Mouse (Mus musculus) small intestine, adult 2 months (tissue): ENCODE results near the gene Tfam. TPM values are rescaled to one million over a fixed set of nuclear protein-coding genes. Genes with fewer than 3 reads are reported as not detected.

ENCODE experiments used
- H3K27ac ChIP-seq: fragments of 200-500 bp; 2 replicates; pipeline ENCODE4 v1.5.1; 2012; ENCODE audit warnings: low read depth, low read length, control low read depth, inconsistent platforms; ENCODE audit not compliant: insufficient read depth
- H3K27me3 ChIP-seq: fragments of 200-500 bp; 2 replicates; pipeline ENCODE4 v1.6.1; 2012; ENCODE audit warnings: mild to moderate bottlenecking, moderate library complexity, low read length, inconsistent platforms; ENCODE audit not compliant: control insufficient read depth, insufficient read depth
- H3K36me3 ChIP-seq: fragments of 200-500 bp; 2 replicates; pipeline ENCODE4 v1.6.1; 2012; ENCODE audit warnings: mild to moderate bottlenecking, low read length, control low read depth, inconsistent platforms; ENCODE audit not compliant: control insufficient read depth, insufficient read depth
- H3K4me1 ChIP-seq: fragments of 200-500 bp; 2 replicates; pipeline ENCODE4 v1.6.1; 2012; ENCODE audit warnings: low read length, inconsistent platforms, mixed read lengths; ENCODE audit not compliant: control insufficient read depth, insufficient read depth, insufficient read length
- H3K4me3 ChIP-seq: fragments of 200-500 bp; 2 replicates; pipeline ENCODE4 v1.5.1; 2012; ENCODE audit warnings: low read depth, mild to moderate bottlenecking, control low read depth, inconsistent platforms, low read length, moderate library complexity
- CTCF ChIP-seq: fragments of 200-500 bp; IDR thresholded peaks from 2 replicates; pipeline ENCODE4 v1.5.1; 2012; ENCODE audit warnings: low read depth, mild to moderate bottlenecking, control low read depth, inconsistent platforms, low read length, moderate library complexity, mixed read lengths; ENCODE audit not compliant: insufficient replicate concordance, insufficient read length; ENCODE audit errors: extremely low read depth
- POLR2A ChIP-seq: fragments of 200-500 bp; IDR thresholded peaks from 2 replicates; pipeline ENCODE4 v1.6.1; 2012; ENCODE audit warnings: low read depth, mild to moderate bottlenecking, control low read depth, inconsistent platforms, low read length, moderate library complexity
- WGBS: fragments of 180-500 bp; shearing (Covaris S2); methylation state at CpG from one replicate; pipeline ENCODE4 v1.1.7; 2018; 5-methylcytosine and 5-hydroxymethylcytosine counted together
- polyA plus RNA-seq: library from polyadenylated mRNA; depleted of rRNA; stranded (reverse); fragments of >200 nt; gene quantifications from 2 replicates; pipeline ENCODE4 v1.2.3, GENCODE M21; 2012

Gene Tfam
- polyA plus RNA-seq, 1 experiment, result 4.7 TPM

DNA sequence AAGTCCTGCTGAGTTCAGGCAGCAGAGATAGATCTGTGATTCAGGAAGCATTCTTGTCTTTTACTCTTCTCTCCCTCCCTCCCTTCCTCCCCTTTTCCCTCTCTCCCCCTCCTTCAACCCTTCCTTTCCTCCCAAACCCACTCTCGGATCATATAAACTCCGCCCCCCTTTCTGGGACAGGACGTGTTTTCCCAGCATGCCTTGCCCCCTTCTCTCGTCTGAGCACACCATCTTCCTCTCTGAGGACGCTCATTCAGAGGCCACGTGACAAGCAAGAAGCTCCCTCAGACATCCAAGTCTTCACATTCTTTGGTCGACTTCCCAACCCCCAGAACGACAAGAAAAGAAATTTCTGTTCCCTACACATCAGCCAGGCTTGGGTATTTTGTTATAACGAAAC lies 42.6 kb downstream of the Tfam start:
- 44% methylated on average over 9 of the region's 9 CpGs for WGBS

DNA sequence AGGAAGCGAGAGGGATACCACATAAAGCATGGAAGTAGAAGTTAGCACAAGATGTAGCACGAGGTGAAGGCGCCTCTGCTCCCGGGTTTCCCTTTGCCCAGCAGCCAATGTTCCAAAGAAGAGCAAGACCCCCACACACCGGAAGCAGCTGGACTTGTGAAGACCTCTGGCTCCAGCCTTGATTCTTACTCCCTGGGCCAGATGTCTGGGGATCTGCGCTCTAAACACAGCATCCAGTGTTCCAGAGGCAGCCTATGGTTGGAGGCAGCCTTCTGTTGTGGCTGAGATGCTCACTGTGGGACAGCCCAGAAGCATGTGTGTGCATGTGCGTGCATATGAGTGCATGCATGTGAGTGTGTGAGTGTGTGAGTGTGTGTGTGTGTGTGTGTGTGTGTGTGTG lies 43.4 kb downstream of the Tfam start:
- 84% methylated on average over 7 of the region's 7 CpGs for WGBS
- Histone ChIP-seq H3K4me1 (peaks cover 9% of the 10 kb centered on the region; the same call in 1 of the 2 replicates), H3K4me3 (no peak overlapping the region), H3K36me3 (no peaks in the 10 kb centered on the region), H3K27ac (no peak overlapping the region), H3K27me3 (no peaks in the 10 kb centered on the region)
- TF ChIP-seq POLR2A (no peak), CTCF (no peak)

More for the DNA sequence above, 42.6 kb downstream of the Tfam start:
- TF ChIP-seq POLR2A (no peak), CTCF (no peak)
- Histone ChIP-seq H3K4me1 (peaks cover 9% of the 10 kb centered on the region; the same call in 1 of the 2 replicates), H3K36me3 (no peaks in the 10 kb centered on the region), H3K4me3 (no peak overlapping the region), H3K27ac (no peak overlapping the region), H3K27me3 (no peaks in the 10 kb centered on the region)

DNA sequence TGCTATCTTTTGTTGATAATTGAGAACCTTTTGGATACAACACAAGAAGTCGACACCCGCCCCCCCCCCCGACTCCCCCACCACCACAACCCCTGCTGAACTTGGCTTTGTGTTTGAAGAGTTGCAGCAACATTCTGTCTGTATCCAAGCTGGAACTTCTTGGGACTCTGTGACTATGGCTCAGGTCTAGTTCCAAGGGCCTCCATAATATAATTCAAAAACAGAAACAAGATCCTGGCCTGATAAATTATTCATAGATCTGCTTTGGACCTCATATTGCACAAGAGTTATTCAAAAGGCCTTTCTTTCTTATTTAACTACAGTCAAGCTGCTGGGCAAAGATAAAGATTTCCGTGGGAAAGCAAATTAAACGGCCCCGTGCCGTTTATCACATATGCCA lies 44.8 kb downstream of the Tfam start:
- no peaks in the 10 kb centered on the region for H3K27me3 ChIP-seq
- H3K4me1 ChIP-seq, result peaks cover 9% of the 10 kb centered on the region; the same call in 1 of the 2 replicates
- H3K27ac ChIP-seq, result no peak overlapping the region
- TF ChIP-seq POLR2A, result no peak
- no peak for TF ChIP-seq CTCF
- no peaks in the 10 kb centered on the region for H3K36me3 ChIP-seq
- WGBS, result 49% methylated on average over 7 of the region's 7 CpGs
- H3K4me3 ChIP-seq, result no peak overlapping the region

DNA sequence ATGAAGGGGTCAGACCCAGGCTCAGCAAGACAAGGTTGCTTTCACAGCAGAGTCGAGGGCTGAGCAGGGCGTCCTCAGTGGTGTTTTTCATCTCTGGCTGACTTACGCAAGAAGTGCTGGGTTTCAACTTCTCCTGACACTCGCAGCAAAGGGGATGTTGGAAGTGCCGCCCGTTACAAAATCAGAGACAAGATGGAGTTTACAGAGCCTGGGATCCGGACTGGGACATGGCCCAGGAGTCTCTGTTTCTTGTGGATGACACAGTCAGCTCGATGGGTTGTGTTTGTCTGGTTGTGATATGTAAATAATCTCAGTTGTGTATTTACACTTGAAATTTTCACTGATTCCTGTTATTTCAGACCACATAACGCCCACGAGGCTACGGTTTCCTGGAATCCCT lies 45.2 kb downstream of the Tfam start:
- H3K4me1 ChIP-seq, result peaks cover 7% of the 10 kb centered on the region; the same call in 1 of the 2 replicates
- no peaks in the 10 kb centered on the region for H3K27me3 ChIP-seq
- WGBS, result 64% methylated on average over 11 of the region's 11 CpGs
- H3K36me3 ChIP-seq, result no peaks in the 10 kb centered on the region
- TF ChIP-seq CTCF (no peak), POLR2A (no peak)
- H3K27ac ChIP-seq, result peak overlapping the region; percentile 26
- no peak overlapping the region for H3K4me3 ChIP-seq

DNA sequence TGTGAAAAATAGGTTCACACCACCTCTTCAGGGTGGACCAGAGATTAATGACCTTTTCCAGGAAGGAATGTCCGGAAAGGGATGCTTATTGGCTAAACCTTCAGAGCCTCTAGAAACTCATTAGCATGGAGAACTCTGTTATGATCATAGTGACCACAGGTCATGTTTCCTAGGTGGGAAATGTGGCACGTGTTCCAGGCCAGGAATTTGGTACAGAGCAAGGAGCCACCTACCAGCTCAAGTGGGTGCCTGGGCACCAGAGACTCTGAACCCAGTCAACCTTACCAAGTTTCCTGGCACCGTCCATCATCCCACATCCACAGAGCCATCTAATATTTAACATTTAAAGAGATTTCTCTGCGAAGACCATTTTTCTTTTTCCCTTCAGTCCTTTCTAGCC lies 49.4 kb downstream of the Tfam start:
- TF ChIP-seq POLR2A (no peak), CTCF (no peak)
- no peaks in the 10 kb centered on the region for H3K27me3 ChIP-seq
- no peaks in the 10 kb centered on the region for H3K36me3 ChIP-seq
- no peak overlapping the region for H3K27ac ChIP-seq
- H3K4me1 ChIP-seq, result no peaks in the 10 kb centered on the region
- H3K4me3 ChIP-seq, result no peak overlapping the region
- 85% methylated on average over 4 of the region's 4 CpGs for WGBS

DNA sequence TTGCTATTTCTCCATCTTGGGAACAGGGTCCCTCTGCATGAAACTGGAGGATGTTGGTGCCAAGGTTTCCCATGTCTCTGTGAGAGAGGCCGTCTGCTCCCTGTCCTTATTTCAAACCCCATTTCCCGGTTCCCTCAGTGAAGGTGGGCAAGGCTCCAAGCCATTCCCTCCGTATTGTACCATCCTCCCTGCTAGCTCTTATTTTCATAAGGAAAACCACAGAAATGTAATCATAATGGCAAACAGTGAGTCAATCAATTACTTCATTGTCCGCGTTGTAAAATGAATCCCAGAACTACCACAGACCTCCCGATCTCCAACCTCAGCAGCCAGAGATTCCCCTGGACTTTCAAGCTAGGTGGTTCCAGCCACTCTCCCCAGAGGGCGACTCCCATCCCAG lies 53.0 kb downstream of the Tfam start:
- Histone ChIP-seq H3K27ac (no peak overlapping the region), H3K27me3 (no peaks in the 10 kb centered on the region), H3K4me3 (no peak overlapping the region), H3K36me3 (no peaks in the 10 kb centered on the region), H3K4me1 (no peaks in the 10 kb centered on the region)
- WGBS, result 68% methylated on average over 7 of the region's 7 CpGs
- no peak for TF ChIP-seq CTCF
- TF ChIP-seq POLR2A, result no peak

DNA sequence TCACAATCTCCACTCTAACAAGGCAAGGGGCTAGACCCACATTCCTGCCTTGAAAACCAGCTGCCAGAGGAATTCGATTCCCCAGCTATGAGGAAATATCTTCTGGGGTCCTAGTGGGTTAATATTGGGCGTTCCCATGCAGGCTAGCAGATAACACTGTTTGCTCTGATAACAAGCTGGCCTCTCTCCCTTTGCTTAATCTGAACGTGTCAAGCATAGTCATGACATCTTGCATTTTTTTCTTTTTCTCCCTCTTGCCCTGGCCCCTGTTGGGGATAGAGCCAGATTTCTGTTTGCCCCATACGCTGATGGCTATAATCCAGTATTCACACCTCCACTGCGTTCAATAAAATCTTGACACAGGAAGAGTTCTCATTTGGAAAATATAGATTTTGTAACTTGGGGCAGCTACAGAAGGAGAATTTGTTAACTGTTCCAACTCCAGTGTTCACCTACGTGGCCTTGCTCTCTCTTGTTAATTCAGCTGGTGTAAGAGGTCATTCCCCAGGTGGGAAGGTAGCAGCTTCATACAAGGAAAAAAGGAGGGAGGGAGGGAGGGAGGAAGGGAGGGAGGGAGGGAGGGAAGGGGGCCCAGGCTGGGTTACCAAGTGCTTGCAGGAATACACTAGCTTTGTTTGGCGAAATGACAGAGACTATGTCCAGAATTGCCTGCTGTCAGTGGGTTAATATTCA lies 54.6 kb downstream of the Tfam start:
- TF ChIP-seq POLR2A (no peak), CTCF (no peak)
- Histone ChIP-seq H3K4me1 (no peaks in the 10 kb centered on the region), H3K36me3 (no peaks in the 10 kb centered on the region), H3K4me3 (no peak overlapping the region), H3K27me3 (no peaks in the 10 kb centered on the region), H3K27ac (no peak overlapping the region)
- WGBS, result 18% methylated on average over 7 of the region's 7 CpGs
